In the genomic region with DNA sequence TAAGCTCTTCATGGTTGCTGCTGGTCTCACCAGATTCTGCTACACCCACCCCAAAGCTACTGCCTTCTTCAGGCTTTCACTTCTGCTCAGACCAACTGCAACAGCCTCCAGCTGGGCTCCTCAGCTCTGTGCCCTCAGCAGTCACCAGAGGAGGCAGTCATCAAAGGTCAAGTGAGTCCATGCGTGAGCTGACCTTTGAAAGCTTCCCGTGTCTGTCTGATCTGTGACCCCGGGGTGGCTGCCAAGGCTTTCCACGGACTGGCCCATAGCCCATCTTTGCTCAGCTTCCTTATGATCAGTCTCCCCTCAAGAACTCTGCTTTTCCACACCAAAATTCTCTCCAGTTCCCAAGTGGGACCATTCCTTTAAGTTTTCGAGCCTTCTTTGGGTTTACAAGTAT, we compare ENCODE assay signal across 13 mouse cellular contexts. TPM values are rescaled to one million over a fixed set of nuclear protein-coding genes. Genes with fewer than 3 reads are reported as not detected.
DNase-seq lines count a peak whose midpoint lies in the region; ATAC-seq lines count a peak whose summit lies in the region.
"Had no signal": no experiment of that assay in that cellular context is flagged by ENCODE, and none has a peak within 500 bp of the region (broad histone marks: within the 10 kb centered on the region; RNA-seq: fewer than 3 reads in every experiment).

No protein-coding gene starts in this region.

- H3K9ac ChIP-seq in liver, embryonic 16.5 days (ENCODE audit: low read depth, low read length): no peak overlapping the region

- H3K27ac ChIP-seq in liver, embryonic 16.5 days (ENCODE audit: low read length): no peak overlapping the region
- H3K27ac ChIP-seq: gastrocnemius, adult 2 months had no signal

- peaks cover 2% of the 10 kb centered on the region for H3K4me1 ChIP-seq in liver, embryonic 16.5 days (ENCODE audit: control insufficient read depth, low read depth, low read length)

- DNase-seq in kidney, adult 11 months: peak; percentile 75
- DNase-seq in kidney, postnatal 4 days: no peak
- peak; percentile 39 for DNase-seq in NIH3T3 (ENCODE audit: low read depth)
- no peak for DNase-seq in urinary bladder, postnatal 10 days (ENCODE audit: low spot score)
- DNase-seq in urinary bladder, postnatal 36 days (ENCODE audit: low spot score in 2 of 2): no peak
- no peak for DNase-seq in right cerebral cortex, postnatal 4 days
- DNase-seq: cerebellum, adult 9-10 months; gastrocnemius, adult 2 months; heart, postnatal 36 days; layer of hippocampus, postnatal 36 days; thymus, adult 2 months had no signal

- H3K4me3 ChIP-seq in liver, embryonic 16.5 days (ENCODE audit: low read depth, low read length): no peak overlapping the region
- H3K4me3 ChIP-seq: gastrocnemius, adult 2 months had no signal

- no peaks in the 10 kb centered on the region for H3K9me3 ChIP-seq in liver, embryonic 16.5 days (replicated peaks; ENCODE audit: control insufficient read depth, low read length)

- peak; percentile 74 for ATAC-seq in granulocyte monocyte progenitor cell, adult 5-6 weeks (replicated peaks; ENCODE audit: poor library complexity, severe bottlenecking)
- ATAC-seq in liver, embryonic 16.5 days (ENCODE audit: low read depth): peak; percentile 45

- 39% methylated on average over 5 of the region's 5 CpGs for WGBS in liver, embryonic 16.5 days (ENCODE audit: insufficient replicate concordance)

- no peaks in the 10 kb centered on the region for H3K36me3 ChIP-seq in liver, embryonic 16.5 days (ENCODE audit: control insufficient read depth, insufficient read depth)

- H3K4me2 ChIP-seq in liver, embryonic 16.5 days (ENCODE audit: low read depth, low read length): no peak overlapping the region

- no peaks in the 10 kb centered on the region for H3K27me3 ChIP-seq in liver, embryonic 16.5 days (ENCODE audit: control insufficient read depth, insufficient read depth, low read depth, low read length)

RNA-seq across cellular contexts. Expression of a gene that starts 13.9 kb away (rescaled TPM):
- not detected in 2 replicates for total RNA-seq in granulocyte monocyte progenitor cell, adult 5-6 weeks (2014; fragmentation: Nextera tagmentation)
- total RNA-seq in granulocyte monocyte progenitor cell, adult 5-6 weeks (2017): not detected in 2 replicates
- 0.15 and 0.16 TPM in 2 replicates for polyA plus RNA-seq in liver, embryonic 16.5 days (2015; fragmentation: Nextera tagmentation; extraction: Ambion mirVana)
- total RNA-seq: gastrocnemius, adult 2 months; heart, postnatal 36 days; layer of hippocampus, postnatal 36 days had no signal
- polyA plus RNA-seq: thymus, adult 2 months had no signal

RNA-seq across cellular contexts. Expression of a gene that starts 37.5 kb away (rescaled TPM):
- 1.8 and 4.2 TPM in 2 replicates for total RNA-seq in granulocyte monocyte progenitor cell, adult 5-6 weeks (2014; fragmentation: Nextera tagmentation)
- total RNA-seq in granulocyte monocyte progenitor cell, adult 5-6 weeks (2017): 0.30 and 0.46 TPM in 2 replicates
- 9.5 and 10.4 TPM in 2 replicates for polyA plus RNA-seq in liver, embryonic 16.5 days (2015; fragmentation: Nextera tagmentation; extraction: Ambion mirVana)

RNA-seq across cellular contexts. Expression of a gene that starts 41.3 kb away (rescaled TPM):
- total RNA-seq in granulocyte monocyte progenitor cell, adult 5-6 weeks (2014; fragmentation: Nextera tagmentation): 5.2 and 17.3 TPM in 2 replicates
- 13.0 and 25.6 TPM in 2 replicates for total RNA-seq in granulocyte monocyte progenitor cell, adult 5-6 weeks (2017)
- 20.5 and 26.3 TPM in 2 replicates for polyA plus RNA-seq in liver, embryonic 16.5 days (2015; fragmentation: Nextera tagmentation; extraction: Ambion mirVana)

Comparison
In these comparisons a context has a peak if more than half of its experiments do, and no peak if none do; other contexts are left out.
1. DNase-seq: peak in kidney, adult 11 months (single experiment) and NIH3T3 (single experiment); none in kidney, postnatal 4 days (0 of 2), urinary bladder, postnatal 10 days (single experiment), urinary bladder, postnatal 36 days (0 of 2) and right cerebral cortex, postnatal 4 days (single experiment).